Mouse (Mus musculus) CH12F3 (cell line): ENCODE results near the gene Hnrnpa0.

Experiments used
- in situ Hi-C: fragments of 300-500 bp; cut with MboI; formaldehyde crosslinking; loops from 2 replicates; pipeline ENCODE4 v1.14.3; 2020; ENCODE audit warnings: low sequenced_read_pairs

Gene Hnrnpa0

GRCm38 (mm10) chr13:58127766-58128361, 492 bp downstream of the Hnrnpa0 start:
- in situ Hi-C loops: no loop called here

- in situ Hi-C loops: no loop called here
These were observed 1.2 kb downstream of the Hnrnpa0 start for GRCm38 (mm10) chr13:58126862-58127765.

GRCm38 (mm10) chr13:58126126-58126525, 2.2 kb downstream of the Hnrnpa0 start:
- in situ Hi-C loops: no loop called here

DNA sequence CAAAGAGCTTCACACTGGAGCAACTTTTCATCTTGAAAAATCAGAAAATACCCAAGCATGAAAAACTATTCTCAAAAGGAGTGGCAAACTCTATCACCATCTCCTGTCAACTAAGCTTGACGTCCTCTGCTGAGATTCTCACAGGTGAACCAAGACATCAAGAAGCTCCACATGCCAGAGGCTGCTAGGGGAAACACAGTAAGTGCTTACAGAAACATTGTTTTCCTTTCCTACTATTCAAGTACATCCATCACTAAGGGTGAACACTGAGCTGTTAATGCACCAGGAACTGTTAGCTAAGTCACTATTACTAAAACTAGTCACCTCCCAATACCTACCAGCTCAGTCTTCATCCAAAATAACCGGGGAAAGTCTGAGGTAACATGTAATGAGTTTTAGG, 3.4 kb downstream of the Hnrnpa0 start:
- in situ Hi-C loops: no loop called here

- in situ Hi-C loops: no loop called here
These were observed 4.1 kb downstream of the Hnrnpa0 start for GRCm38 (mm10) chr13:58124278-58124677.

DNA sequence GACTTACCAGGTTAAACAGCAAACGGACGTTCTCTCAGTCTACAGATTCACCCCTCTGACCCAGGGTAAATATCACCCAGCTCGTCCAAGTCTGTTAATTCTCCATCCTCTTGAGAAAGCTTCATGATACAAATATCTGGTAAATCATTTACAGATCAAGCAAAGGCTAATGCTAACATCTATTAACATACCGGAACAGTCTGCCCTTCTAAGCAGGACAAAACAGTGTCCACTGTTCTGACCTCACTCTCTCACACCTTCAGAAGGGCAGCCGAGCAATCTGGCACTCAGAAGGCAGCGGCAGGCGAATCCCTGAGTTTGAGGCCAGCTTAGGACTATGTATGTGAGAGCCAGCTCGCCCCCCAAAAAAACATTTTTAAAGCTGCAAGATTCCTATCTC, 5.0 kb downstream of the Hnrnpa0 start:
- in situ Hi-C loops: no loop called here

DNA sequence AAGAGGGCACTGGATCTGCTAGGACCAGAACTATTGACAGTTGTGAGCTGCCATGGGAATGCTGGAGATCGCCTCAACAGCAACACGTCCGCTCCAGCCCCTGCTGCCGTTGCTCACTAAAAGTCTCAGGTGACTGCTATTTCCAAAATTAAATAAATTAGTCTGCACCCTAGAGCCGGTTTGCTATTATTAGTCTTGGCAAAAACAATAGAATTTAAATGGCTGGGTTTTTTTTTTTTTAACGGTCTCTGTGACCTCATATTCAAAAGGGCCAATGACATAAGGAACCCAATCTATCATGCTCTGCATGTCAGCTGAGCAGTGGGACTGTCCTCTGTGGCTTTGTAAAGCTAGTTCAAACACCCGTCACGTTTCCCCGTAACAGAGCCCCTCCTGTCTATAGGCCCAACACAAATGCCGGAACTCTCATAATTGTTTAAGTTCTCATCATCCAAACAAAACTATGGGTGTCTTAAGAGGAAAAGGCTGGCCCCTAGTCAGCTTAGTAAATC, 5.5 kb downstream of the Hnrnpa0 start:
- in situ Hi-C loops: no loop called here

GRCm38 (mm10) chr13:58117318-58118017, 10.9 kb downstream of the Hnrnpa0 start:
- in situ Hi-C loops: no loop called here

DNA sequence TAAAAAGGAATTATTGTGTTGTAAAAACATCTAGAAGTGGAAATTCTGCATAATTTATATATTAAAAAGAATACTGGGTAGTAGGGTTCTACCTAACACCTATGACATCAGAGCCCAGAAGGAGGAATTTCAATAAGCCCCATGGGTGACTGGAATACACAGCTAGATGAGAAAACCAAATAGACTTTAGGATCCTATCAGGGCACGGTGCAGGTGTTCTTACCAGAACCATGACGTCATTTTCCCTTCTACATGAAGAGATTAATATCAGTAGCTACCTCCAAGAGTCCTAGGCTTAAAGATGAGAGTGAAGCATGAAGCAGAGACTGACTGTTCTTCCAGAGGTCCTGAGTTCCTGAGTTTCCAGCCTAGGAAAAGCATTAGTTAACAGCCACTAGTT, 11.6 kb downstream of the Hnrnpa0 start:
- in situ Hi-C loops: no loop called here

- in situ Hi-C loops: no loop called here
These were observed 13.1 kb downstream of the Hnrnpa0 start for GRCm38 (mm10) chr13:58115227-58115626.

DNA sequence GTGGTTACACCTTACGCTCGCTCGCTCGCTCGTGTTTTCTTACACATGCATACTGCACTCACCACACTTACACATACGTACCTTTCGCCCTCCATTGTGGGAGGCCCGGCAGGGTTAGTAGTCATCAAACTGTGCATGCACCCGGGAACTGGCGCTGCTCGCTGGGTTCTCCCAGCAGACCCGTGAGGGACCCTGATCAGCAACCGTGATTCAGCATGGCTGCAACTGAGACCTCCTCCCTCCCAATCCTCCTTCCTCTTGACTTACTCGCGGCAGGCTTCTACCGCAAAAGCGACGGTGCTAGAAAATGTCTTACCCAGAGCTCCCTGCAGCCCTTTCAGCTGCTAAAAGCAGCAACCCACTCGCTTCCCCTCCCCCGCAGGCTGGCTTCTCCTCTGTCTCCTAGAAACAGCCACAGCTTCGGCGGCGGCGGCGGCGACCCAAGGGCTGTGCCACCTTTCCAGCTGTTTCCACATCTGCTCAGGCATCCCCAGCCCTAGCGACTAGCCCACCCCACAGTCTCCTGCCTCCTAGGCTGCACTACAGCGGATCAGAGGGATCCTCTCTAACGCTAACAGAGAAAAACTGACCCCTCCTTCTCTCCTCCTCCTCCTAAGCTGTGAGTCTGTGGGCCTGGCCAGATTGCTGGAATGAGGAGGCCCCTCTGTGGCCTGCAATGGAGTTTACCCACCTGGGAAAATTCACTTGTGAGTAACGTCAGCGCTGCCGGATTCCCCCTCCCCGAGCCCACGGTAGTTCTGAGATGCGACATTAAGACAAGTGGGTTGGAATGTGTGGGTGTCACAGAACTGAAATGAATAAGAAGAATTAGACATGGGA, 15.1 kb downstream of the Hnrnpa0 start, which contains the start of gene Klhl3:
Gene Klhl3, minus strand, starts transcription at position 532 of the 840 bp plus-strand sequence.
- in situ Hi-C loops: no loop called here

GRCm38 (mm10) chr13:58112601-58113041, 15.7 kb downstream of the Hnrnpa0 start:
- in situ Hi-C loops: no loop called here

DNA sequence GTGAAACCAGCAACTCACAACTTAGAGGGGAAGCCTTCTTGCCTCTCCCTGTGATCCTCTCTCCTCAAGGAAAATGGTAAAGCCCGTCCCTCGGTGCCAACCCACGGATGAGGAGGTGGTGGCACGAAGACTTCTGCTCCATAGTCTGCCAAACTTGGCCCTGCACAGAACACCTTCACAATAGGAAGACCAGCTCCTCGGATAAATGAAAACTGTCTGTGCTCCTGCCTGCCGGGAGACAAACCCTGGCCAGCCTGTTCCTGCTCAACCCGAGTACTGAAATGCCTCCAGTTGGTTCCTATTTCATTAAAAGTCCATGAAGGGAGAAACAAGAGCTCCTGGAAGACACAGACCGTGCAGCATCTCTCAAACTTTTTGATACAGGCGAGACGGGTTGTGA, 16.2 kb downstream of the Hnrnpa0 start:
- in situ Hi-C loops: no loop called here

GRCm38 (mm10) chr13:58111306-58111705, 17.1 kb downstream of the Hnrnpa0 start:
- in situ Hi-C loops: no loop called here

DNA sequence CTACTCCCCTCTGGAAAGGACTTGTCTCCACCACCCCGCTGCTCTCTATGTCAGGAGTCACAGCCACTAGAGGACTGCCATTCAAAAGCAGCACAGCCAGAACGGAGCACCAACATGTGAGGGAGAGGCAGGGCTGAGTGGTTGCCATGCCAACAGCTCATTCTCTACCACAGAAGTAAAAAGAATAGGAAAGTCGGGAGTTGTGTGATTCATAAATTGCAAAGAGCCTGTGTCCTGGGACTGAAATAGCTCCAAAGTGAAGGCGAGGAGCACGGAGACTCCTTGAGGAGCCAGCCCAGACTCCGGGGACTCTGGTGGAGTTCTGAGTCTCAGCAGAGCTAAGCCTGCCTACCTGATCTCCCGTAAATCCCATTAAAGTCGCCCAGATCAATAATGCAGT, 37.7 kb downstream of the Hnrnpa0 start:
- in situ Hi-C loops: no loop called here

GRCm38 (mm10) chr13:58084396-58084795, 44.0 kb downstream of the Hnrnpa0 start:
- in situ Hi-C loops: no loop called here

DNA sequence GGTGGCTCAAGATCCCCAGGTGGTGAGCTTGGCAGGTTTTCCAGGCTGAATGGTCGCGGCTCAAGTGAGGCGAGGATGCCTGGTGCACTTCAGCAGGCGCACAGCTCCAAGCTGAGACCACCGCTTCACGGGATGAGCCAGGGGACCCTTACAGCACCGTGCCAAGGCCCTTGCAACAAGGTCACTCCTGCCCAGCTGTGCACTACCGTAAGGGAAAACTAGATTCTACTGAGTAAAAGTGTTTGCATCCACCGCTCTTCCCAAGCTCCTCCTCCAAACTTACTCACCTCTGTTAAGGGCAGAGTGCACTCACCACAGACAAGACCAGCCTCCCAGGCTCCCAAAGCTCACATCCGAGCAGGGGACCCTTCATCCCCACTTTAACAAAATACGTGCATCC, 44.8 kb downstream of the Hnrnpa0 start:
- in situ Hi-C loops: no loop called here

GRCm38 (mm10) chr13:58083048-58083447, 45.3 kb downstream of the Hnrnpa0 start:
- in situ Hi-C loops: no loop called here

GRCm38 (mm10) chr13:58078361-58078760, 50.0 kb downstream of the Hnrnpa0 start:
- in situ Hi-C loops: no loop called here
